Mouse (Mus musculus) Patski (cell line): ENCODE measurements around the gene Srgap1. TPM values are rescaled to one million over a fixed set of nuclear protein-coding genes. Genes with fewer than 3 reads are reported as not detected.

Experiments
- ATAC-seq: fragments of 100-300 bp; one replicate; pipeline ENCODE4 v1.8.0; 2021
- CTCF ChIA-PET: fragments of 350-600 bp; sonication (Branson Sonifier 250); formaldehyde crosslinking; loops from one replicate; lab custom pipeline; 2022; ENCODE audit warnings: inconsistent platforms; lab: Charles Lee
- POLR2A ChIA-PET: fragments of 350-600 bp; sonication (Branson Sonifier 250); formaldehyde crosslinking; loops from one replicate; lab custom pipeline; 2022; ENCODE audit warnings: antibody characterized with exemption, inconsistent platforms; lab: Charles Lee
- DNase-seq: peaks from one replicate; pipeline ENCODE4 v3.0.0-alpha.2; 2011; ENCODE audit warnings: low read depth, low spot score
- H3K27me3 ChIP-seq: fragments of 371-371 bp; one replicate; pipeline ENCODE4 v1.5.1; 2021
- CTCF ChIP-seq: fragments of 100-300 bp; IDR thresholded peaks from one replicate; pipeline ENCODE4 v1.5.1; 2021
- in situ Hi-C: fragments of 300-500 bp; cut with MboI; formaldehyde crosslinking; loops from 3 replicates; pipeline ENCODE4 v1.11.1; 2018; ENCODE audit warnings: low pct_unique_long_range_greater_than_20kb, mixed read lengths
- polyA plus RNA-seq: library from polyadenylated mRNA; unstranded; gene quantifications from one replicate; pipeline ENCODE4 v1.2.3, GENCODE M21; 2021

Srgap1 gene
- polyA plus RNA-seq, 1 experiment from 2014 or later: 17.4 TPM

GRCm38 (mm10) chr10:121891390-121892067 is 155.6 kb downstream of the Srgap1 start:
- no peak for ATAC-seq

DNA sequence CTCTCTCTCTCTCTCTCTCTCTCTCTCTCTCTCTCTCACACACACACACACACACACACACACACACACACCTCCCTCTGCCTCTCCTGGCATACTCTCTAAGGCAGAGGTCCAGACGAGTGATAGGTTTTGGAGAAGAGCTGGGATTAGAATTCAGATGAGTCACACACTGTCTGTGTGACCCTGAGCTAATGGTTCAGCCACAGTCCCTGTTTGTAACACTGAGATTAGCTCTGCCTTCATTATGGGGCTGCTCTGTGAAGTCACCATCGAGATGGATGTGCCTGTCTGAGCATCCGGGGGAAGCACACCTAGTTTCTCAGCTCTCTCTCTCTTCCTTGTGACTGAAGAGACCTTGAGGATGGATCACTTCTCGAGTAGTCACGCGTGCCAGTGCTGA is 157.1 kb downstream of the Srgap1 start:
- DNase-seq: peak; percentile 55
- in situ Hi-C loops: loop anchor here (5.0 kb wide), 1 partner anchor 147 kb away; no protein-coding TSS in a partner anchor
- CTCF ChIA-PET: interaction anchor here (1.0 to 1.9 kb wide), 2 partner anchors 9 to 162 kb away, joined by 3 to 5 read pairs; no protein-coding TSS in a partner anchor
- ATAC-seq: peak; percentile 95
- no peak for TF ChIP-seq CTCF
- no peaks in the 10 kb centered on the region for H3K27me3 ChIP-seq
- POLR2A ChIA-PET: interaction anchor here (0.5 to 0.7 kb wide), 2 partner anchors 15 to 93 kb away, joined by 3 read pairs; no protein-coding TSS in a partner anchor

More at GRCm38 (mm10) chr10:121891390-121892067, 155.6 kb downstream of the Srgap1 start:
- DNase-seq: no peak
- ChIA-PET CTCF (interaction anchor here (0.7 to 1.9 kb wide), 3 partner anchors 10 to 18 kb away, joined by 4 to 5 read pairs (median 4); no protein-coding TSS in a partner anchor), POLR2A (interaction anchor here (0.6 kb wide), 1 partner anchor 119 kb away, joined by 4 read pairs; no protein-coding TSS in a partner anchor)
- in situ Hi-C loops: loop anchor here (5.0 kb wide), 1 partner anchor 146 kb away; no protein-coding TSS in a partner anchor
- no peaks in the 10 kb centered on the region for H3K27me3 ChIP-seq
- no peak for TF ChIP-seq CTCF

GRCm38 (mm10) chr10:121886805-121887204 is 160.3 kb downstream of the Srgap1 start:
- POLR2A ChIA-PET: no interaction called here
- DNase-seq (no peak), ATAC-seq (no peak)
- CTCF ChIA-PET: no interaction called here
- no peak for TF ChIP-seq CTCF
- no peaks in the 10 kb centered on the region for H3K27me3 ChIP-seq
- in situ Hi-C loops: no loop called here

DNA sequence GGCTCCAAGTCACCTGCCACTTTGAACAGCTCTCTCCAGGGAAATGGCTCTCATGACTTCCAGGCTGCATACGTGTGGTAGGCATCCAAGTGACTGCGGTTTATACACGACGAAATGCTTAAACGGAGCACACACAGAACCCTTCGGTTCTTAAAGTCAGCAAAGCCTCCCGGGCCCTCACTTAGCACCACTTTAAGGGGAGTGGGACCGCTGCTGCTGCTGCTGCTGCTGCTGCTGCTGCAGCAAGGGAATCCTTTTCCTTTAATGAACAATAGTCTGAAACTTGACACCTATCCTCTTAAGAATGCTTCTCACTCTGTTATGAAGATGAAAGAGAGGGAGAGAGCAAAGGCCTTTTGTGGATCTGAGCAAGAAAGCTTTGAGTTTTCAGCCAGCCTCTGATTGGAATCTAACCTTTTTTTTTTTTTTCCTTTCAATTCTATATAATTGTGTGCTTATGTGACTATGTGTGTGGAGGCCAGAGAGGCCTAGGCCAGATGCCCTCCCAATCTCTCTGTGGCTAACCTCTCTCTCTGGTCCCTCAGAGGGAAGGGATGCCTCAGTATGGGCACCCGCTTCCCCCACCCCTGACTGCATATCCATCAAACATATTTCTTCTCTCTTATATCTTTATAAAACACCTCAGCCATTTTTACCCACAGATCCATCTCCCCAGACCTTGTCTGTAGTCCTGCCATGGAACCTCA is 161.4 kb downstream of the Srgap1 start:
- ChIA-PET POLR2A (no interaction called here), CTCF (interaction anchor here (0.9 kb wide), 1 partner anchor 9 kb away, joined by 3 read pairs; no protein-coding TSS in a partner anchor)
- DNase-seq: no peak
- TF ChIP-seq CTCF: no peak
- no peak for ATAC-seq
- H3K27me3 ChIP-seq: no peaks in the 10 kb centered on the region
- in situ Hi-C loops: no loop called here

DNA sequence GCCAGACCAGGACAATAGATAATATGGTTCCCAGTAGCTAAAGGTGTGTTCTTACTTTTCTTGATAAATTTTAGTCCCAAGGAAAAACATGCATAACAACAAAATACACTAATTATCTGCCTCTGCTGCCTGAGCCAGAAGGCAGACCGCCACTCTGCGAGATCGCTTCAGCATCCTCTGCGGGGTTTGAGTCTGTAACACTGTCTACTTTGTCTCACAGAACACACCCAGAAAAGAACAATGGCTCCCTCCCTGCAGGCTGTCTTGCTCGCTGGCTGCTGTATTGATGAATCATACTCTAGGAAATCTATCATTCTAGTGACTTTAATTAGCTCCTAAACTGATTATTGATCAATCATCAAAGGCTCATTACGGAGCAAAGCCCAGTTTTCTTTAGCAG is 164.7 kb downstream of the Srgap1 start:
- in situ Hi-C loops: no loop called here

DNA sequence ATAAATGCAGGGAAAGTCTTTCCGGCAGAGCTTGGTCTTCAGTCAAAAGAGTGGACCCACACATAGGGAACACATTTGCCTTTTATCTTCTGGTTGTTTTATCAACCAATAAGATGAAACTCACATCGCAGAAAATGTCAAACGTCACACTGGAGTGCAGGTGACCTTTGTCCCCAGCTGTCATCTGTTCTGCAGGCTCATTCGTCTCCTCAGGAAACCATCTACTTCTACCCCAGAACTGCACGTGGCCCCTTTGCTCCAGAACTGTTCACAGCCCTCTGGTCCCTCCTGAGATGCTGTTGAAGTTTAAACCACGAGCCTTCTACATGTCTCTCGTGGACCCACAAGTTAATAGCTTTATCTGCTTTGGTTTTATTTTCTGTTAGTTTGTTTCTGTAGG is 168.3 kb downstream of the Srgap1 start:
- no peaks in the 10 kb centered on the region for H3K27me3 ChIP-seq
- no peak for DNase-seq
- TF ChIP-seq CTCF: no peak
- CTCF ChIA-PET: interaction anchor here (1.2 to 1.6 kb wide), 2 partner anchors 9 to 173 kb away, joined by 3 to 4 read pairs; no protein-coding TSS in a partner anchor
- ATAC-seq: no peak
- in situ Hi-C loops: no loop called here
- POLR2A ChIA-PET: no interaction called here

More for the DNA sequence above, 164.7 kb downstream of the Srgap1 start:
- ATAC-seq: no peak
- H3K27me3 ChIP-seq: no peaks in the 10 kb centered on the region
- POLR2A ChIA-PET: no interaction called here
- CTCF ChIA-PET: no interaction called here
- no peak for DNase-seq
- TF ChIP-seq CTCF: no peak

- no peak for ATAC-seq
- CTCF ChIA-PET: interaction anchor here (1.2 kb wide), 1 partner anchor 174 kb away, joined by 3 read pairs; no protein-coding TSS in a partner anchor
- in situ Hi-C loops: no loop called here
- TF ChIP-seq CTCF: no peak
- POLR2A ChIA-PET: interaction anchor here (0.6 to 0.7 kb wide), 2 partner anchors 122 to 133 kb away, joined by 3 to 4 read pairs; no protein-coding TSS in a partner anchor
- no peak for DNase-seq
- H3K27me3 ChIP-seq: no peaks in the 10 kb centered on the region
Measured at GRCm38 (mm10) chr10:121877906-121878305, 169.2 kb downstream of the Srgap1 start.

GRCm38 (mm10) chr10:121873063-121873489 is 174.0 kb downstream of the Srgap1 start:
- ATAC-seq (peak; percentile 69), DNase-seq (no peak)
- in situ Hi-C loops: no loop called here
- ChIA-PET CTCF (interaction anchor here (0.9 to 1.0 kb wide), 2 partner anchors 9 to 19 kb away, joined by 4 read pairs; no protein-coding TSS in a partner anchor), POLR2A (no interaction called here)
- no peak for TF ChIP-seq CTCF
- H3K27me3 ChIP-seq: no peaks in the 10 kb centered on the region

DNA sequence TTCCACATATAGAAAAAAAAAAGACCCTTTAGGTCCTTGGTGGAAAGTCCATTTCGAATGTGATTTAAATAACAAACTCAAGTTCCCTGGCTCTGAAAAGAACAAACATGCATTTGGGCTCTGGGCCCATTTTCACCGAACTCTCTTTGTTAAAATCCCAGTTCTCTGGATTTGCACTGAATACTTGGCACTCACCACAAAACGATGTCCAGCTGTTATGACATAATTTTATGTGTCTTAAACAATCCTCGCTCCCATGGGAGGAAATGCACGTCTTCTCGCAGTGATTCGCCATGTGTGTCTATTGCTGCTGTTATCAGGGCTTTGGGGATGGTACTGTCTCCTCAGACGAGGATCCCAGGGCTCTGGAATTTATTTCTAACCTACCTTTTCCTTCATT is 177.2 kb downstream of the Srgap1 start:
- TF ChIP-seq CTCF: no peak
- ATAC-seq (no peak), DNase-seq (no peak)
- in situ Hi-C loops: no loop called here
- no peaks in the 10 kb centered on the region for H3K27me3 ChIP-seq
- CTCF ChIA-PET: no interaction called here
- POLR2A ChIA-PET: no interaction called here

DNA sequence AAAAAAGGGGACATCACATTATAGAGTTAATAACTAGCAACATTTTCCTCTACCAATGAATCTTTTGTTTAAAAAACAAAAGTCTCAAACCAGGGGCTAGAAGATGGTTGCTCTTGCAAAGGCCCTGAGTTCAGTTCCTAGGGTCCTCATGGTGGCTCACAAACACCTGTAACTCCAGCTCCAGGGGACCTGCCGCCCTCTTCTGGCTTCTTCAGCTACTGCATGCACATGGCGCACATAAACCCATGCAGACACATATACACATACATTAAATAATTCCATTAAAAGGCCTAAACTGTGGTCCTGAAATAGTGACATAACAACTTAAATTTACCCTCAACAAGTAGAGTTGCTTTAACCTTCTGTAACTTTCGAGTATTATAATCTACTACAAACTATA is 178.9 kb downstream of the Srgap1 start:
- in situ Hi-C loops: no loop called here

More for the DNA sequence above, 178.9 kb downstream of the Srgap1 start:
- no peak for TF ChIP-seq CTCF
- DNase-seq (no peak), ATAC-seq (no peak)
- no peaks in the 10 kb centered on the region for H3K27me3 ChIP-seq
- POLR2A ChIA-PET: no interaction called here
- CTCF ChIA-PET: interaction anchor here (0.9 to 1.5 kb wide), 2 partner anchors 17 to 29 kb away, joined by 3 read pairs; no protein-coding TSS in a partner anchor
